Mouse (Mus musculus) layer of hippocampus, adult 9-10 months (tissue): ENCODE data around the gene Mpped2.

ENCODE experiments used
- DNase-seq: peaks from one replicate; pipeline ENCODE4 v3.0.0; 2022; ENCODE audit warnings: low spot score

The Mpped2 gene

DNA sequence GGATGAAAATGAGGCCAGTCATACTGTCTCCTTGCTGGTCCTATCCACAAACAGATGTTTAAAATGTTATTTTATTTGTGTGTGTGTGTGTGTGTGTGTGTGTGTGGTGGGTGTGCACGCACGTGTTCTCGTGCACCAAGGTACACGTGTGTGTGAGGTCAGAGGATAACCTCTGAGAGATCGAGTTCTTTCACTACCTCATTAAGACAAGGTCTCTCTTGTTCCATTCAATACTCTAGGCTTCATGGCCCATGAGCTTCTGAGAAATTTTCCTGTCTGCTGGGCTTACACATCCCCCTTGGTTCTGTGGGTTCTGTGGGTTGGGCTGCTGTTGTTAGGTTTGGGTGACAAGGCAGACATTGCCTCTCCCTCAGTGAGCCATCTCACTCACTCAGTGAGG is 12.6 kb downstream of the Mpped2 start:
- no peak for DNase-seq

DNA sequence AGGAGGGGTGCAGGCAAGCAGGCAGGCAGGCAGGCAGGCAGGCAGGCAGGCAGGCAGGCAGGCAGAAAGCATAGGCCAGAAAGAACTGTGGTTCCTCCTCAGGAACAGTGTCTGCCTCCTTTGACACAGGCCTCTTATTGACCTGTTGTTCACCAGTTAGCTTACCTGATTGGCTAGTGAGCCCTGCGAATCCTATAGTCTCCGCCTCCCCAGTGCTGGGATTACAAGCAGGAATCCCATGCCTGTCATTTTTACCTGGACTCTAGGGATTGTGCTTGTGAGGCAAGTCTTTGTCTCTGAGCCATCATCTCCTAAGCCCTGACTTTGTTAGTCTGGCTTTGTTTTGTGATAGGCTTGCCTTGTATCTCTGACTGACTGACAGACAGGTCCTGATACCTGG is 14.1 kb downstream of the Mpped2 start:
- no peak for DNase-seq

DNA sequence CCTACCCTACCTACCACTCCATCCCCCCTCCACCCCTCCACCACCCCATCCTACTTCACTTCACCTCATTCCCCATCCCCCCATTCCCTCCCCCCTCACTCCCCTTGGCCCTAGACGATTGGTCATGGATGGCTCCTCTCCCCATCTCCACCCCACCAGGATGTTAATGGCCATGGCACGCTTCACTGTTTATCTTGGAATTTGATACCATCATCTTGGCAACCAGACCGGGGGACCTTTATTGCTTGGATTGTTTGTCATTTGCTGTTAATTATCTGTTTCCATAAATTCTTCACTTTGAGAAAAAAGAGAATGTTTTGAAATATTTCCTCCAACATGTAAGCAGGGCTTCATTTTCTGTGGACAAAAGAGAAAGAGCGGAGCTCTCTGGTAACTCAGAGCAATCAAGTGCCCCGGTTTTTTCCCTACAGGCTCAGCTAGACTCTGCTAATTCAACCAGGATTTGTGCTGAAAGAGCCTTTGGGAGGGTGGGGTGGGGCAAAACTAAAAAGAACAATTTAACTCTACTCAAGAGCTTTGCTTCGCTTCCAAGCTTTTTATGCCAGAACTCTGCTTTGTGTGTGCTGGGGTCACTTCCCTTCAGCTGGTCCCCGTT is 17.9 kb downstream of the Mpped2 start:
- DNase-seq, result no peak

DNA sequence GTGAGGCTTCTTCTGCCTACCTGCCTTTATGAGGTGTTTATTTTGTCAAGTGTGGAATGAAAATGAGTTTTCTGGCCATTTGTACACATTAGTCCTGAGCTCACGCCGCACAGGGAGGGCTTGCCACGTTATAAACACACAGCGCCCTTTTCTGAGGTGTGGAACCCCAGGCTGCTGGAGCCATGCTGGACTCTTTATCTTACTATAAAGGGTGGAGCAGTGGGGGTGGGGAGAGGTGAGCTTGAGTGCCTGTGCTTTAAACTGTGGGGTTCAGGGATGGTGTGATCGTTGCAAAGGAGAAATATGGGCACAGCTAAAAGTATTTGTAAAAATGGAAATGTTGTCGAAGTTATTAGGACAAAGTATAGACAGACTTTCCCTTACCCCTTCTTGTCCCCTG is 18.4 kb downstream of the Mpped2 start:
- DNase-seq, result no peak

DNA sequence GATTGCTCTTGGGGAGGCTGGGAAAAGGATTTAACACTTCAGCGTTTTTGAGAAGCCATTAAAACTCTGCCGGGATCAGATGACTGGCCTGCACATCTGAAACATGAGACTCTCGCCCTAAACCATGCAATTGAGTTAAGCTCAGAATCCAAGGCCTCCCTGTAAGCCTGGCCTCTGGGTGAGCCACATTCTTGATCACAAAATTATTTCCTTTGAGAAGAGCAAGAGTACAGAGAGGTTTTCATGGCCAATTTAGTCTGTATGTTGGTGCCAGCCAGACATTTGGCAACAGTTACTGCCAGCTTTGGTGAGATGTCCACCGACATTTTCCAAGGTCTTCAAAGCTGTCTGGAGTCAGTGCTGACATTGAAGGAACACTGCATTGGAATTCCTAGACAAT is 20.1 kb downstream of the Mpped2 start:
- no peak for DNase-seq

DNA sequence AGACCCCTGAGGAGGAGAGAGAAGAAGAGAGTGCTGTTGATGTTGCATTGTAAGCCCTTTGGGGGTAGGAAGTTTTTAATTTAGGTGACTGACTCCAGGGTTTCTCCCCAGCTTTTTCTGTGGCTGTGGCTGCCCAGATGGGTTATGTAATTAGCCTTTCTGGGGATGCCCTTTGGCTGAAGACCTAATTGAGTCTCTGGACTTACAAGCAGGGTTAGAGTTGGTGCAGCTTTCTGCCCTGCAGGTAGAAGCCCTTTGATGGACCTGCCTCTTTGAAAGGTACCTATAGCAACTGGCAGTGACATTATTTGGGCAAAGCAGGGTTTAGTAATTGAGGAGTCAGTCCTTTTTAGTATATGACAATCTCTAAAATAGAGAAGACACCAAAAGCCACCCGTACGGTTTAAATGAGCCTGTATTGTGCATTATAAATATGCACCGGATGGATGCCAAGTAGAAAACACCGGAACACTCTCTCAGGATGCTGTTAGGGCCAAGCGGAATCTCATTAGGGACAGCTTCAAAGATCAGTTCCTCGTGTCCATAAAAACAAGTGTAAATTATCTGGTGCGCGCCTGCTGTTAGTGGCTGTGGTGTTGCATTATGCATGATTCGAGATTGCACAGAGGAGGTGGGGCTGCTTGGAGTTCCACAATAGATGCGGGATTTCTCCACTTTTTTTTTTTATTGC is 22.8 kb downstream of the Mpped2 start:
- no peak for DNase-seq

DNA sequence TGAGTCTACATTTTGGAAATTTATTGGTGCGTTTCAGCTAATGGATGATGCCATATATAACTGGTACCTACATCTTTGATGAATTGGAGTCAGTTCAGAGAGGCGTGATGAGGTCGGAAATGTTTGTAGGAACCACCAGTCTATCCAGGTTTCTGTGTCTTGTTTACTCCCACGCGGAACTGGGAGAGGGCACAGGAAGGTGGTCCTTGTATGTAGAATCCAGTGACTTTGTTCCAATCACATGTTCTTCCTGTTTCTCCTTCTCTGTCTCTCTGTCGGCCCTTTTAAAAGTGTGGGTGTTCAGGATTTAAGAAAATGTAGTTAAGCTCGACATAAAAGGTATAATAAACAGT is 23.3 kb downstream of the Mpped2 start:
- DNase-seq, result no peak

DNA sequence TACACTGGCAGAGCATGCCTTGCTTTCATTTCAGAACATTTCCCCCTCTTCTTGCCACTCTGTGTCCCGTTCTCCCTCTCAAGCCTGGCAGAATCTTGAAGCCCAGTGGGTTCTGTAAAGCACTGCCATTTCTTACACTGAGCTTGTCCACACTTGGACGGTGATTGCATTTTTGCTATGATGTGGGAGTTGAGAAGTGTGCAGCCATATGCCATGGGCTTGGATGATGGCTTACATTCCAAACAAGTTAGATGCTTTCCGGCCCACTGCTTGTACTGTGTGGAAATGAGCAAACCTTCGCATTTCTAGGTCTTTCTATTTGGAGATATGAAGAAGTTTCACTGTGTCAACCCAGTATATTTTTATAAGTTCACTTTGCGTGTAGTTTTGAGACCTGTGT is 25.8 kb downstream of the Mpped2 start:
- DNase-seq, result no peak

DNA sequence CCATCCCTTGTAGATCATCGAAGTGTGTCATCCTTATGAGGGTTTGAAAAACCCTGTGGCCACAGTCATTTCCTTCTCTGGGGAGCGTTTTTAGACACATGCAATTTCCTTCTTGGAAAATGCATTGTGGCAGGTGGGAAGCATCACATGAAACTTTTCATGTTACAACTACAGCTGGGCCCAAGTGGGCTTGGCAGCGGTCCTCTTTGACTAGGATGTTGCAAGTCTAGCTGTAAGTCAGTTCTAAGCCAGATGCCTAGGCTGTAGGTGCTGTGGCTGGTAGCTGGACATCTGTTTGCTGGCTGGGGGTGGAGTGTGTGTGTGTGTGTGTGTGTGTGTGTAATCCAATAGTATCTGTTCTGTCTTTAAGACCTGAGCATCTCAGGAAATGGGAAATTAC is 26.4 kb downstream of the Mpped2 start:
- no peak for DNase-seq

DNA sequence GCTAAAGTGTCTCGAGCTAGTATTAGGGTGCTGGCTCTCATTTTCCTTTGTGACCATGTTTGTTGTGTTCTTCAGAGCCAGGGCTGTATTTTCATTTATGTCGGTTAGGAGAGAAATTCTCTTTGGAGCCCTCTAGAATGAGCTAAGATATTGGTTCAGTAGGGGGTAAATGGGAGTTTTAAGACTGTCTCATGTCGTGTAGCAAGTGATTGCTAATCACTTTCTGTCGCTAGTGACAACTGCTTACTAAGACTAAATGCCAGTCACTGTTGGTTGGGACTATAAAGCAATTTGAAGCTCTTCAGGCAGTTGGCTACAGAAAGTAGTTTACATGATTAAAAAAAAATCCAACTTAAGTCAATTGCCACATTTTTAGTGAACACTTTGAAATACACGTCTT is 27.6 kb downstream of the Mpped2 start:
- DNase-seq, result no peak

DNA sequence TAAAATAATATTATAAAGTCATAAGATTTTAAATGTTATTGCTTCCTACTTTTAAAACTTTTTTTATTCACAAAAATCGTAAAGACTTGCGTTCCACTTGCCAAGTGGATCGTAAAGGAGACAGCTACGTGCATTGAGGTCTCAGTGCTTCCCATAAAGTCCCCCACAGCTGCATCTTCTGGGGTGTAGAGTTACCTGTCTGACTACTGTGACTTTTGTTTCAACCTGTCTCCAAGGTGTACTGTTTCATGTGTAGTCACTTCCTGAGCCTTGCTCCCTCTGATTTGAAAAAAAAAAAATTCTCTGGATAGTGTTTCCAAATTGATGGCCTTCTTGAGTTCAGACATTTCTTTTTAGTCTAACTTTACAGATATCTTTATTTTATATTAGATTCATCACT is 29.0 kb downstream of the Mpped2 start:
- no peak for DNase-seq

DNA sequence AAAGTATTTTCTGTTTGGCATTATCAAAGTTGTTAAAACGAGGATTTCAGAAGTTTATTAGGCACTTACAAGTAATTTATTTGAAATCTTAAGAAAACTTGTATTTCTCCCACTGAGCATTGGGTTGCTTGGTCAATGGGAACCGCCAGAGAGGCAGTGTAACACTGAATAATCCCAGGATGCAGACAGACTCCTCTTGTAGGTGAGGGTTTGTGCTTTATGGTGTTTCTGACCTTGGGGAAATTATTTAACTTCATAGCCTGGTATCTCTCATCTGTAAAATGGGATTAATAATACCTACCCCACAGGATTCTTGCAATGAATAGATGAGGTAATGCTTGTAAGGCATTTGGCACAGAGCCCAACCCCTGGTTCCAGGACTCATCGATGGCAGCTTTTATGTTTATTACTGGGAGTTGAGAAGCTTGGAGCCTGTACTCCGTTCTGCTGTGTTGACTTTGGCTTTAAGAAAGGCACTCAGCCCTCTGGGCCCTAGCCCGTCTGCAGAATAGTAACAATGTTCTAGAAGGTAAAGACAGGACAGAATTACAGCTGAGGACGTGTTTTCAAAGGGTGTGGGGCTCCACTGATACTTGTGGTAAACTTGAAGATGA is 37.0 kb downstream of the Mpped2 start:
- no peak for DNase-seq

DNA sequence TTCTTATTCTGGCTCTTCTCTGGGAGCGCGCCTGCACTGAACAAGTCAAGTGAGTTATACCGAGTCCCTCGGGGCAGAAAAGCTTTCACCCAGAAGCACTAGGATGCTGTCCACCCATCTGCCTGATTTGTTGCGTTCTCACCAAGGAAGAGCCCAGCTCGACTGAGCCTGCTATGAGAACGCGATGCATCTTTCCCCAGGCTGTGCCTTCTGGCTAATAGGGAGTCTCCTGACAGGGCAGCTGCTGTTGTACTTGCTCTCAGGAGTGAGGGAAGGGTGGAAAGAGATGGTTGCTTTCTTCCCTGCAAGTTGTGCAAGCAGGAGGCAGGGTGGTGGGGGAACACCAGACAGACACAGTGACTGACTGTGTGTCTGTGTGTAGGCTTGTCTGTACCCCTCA is 37.5 kb downstream of the Mpped2 start:
- no peak for DNase-seq

DNA sequence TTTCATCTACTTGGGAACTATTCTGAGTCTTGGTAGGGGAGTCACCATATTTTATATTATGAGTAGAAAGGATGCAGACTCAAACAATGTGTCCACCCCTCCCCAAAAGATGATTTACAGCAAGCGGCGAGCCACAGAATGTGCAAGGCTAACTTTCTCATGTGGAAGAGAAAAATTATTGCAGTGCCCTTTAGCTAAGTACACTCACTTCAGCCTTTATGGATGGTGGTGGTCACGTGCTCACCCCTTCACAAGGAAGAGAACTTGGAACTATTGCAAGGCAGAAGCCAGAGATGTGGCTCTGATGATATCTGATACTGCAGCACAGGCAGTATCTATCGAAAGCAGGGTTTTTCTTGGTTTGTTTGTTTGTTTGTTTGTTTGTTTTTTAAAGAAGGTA is 38.4 kb downstream of the Mpped2 start:
- no peak for DNase-seq

DNA sequence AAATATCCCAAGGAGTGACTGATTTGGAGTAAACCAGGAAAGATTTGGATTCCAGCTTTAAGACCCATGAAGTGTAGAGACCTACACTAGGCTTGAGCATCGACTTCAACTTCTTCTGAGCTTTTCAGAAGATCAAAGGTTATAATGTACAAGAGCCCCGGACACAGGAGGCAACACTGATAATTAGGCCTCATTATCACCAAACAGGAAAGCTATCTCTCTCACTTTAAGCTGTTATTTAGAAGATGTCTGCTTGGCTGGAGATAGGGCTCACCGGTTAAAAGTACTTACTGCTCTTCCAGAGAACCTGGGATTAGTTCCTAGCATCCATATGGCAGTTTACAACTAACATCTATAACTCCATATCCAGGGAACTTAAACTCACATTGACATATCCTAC is 39.1 kb downstream of the Mpped2 start:
- no peak for DNase-seq

DNA sequence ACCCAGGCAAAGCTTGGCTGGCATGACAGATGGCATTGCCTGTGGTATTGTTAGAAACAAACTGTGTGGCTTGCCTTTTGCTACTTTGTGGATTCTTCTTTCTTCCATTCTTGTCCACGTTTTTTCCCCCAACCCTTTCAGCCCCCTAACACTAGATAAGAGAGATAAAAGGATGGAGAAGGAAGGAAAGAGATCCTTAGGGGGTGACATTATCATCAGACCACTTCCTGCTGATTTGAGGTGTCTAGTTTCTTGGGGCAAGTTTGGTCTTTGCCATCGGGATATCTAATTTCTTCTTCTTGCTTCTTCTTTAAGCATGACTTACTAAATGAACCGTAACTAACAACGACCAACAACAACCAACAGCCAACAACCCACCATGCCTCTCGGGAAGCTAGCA is 40.3 kb downstream of the Mpped2 start:
- no peak for DNase-seq

DNA sequence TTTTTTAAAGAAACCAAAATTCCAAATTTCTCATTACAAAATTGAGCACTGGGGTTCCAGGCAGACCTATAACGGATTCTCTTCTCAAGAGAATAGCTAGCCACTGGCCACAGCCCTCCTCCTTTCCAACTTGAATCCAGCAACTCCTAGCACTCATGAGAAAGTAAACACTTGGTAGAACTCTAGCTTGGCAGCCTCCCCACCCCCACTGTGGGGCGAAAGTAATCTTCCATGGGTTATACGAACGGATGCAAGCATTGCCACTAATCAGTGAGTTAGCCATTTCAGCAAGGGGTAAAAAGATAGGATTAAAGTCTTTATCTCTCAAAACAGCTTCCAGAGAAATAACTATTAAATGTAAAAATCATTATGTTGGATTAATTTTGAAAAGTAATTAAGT is 40.9 kb downstream of the Mpped2 start:
- no peak for DNase-seq

DNA sequence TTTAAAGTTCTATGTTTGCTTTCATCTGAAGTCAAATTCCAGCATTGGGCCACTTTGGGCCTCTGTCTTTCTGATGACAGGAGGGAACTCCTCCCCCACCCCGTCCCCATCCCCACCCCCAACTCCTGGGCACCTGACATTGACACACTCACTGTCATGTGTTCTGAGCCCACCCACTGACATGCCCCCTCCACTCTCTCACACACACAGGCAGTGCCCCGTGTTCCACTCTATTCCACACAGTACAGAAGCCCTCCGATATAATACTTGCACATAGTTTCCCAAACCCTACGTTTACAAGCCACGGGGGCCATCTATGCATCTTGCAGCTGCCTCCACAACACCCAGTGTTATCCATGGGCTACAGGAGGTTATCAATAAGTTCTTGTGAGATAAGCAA is 42.1 kb downstream of the Mpped2 start:
- DNase-seq, result no peak

DNA sequence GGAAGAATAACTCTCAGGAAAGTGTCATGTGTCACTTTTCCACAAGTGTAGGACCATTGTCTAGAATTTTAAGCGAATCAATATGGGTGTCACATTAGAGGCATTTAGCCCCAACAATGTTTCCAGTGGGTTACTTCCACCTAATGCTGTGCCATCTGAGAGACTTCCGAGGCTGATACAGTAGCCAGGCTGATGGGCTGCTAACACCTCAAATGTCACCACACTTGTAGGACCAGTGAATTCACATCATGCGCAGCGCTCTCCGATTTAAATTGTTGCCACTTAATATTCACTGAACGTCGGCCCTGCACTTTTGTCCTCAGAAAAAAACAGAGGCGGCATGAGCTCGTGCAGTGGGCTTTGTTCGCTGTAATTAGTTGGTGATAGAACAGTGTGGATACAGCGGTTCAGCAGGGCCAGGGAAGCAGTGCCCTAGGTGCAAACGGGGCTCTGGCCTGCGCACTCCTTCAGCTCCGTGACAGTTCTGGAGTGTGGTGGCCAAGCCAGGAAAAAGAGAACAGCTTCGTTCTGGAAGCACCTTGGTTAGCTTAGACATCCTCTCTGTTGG is 42.8 kb downstream of the Mpped2 start:
- DNase-seq, result no peak

DNA sequence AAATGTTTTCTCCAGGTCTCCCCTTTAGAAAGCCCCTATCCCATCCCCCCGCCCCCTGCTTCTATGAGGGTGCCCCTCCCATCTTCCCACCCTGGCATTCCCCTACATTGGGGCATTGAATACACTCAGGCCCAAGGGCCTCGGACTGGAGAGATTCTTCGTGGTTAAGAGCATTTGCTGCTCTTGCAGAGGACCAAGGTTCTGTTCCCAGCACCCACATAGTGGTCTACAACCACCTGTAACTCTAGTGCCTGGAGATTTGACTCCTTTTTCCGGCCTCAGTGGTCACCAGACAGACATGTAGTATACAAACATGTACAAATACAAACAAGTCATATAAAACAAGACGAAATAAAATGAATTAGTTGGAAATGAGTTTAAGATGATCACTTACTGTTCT is 45.9 kb downstream of the Mpped2 start:
- DNase-seq, result no peak

DNA sequence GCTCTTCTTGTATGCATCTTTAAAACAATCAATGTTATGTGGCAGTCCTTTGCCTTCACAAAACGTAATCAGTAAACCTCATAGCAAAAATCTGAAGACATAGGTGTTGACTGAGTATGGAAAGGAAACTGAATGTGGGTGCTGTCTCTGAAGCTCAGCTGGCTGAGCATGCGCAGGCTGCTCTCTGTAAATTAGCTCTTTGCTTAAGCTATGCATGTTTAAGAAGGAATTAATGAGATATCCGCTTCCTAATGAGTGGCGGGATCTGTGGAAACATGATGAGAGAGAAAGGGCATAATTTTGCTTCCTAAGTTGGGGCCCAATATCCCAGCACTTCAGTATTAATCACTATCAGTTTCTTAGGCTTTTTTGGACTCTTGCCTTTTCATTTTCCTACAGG is 51.0 kb downstream of the Mpped2 start:
- no peak for DNase-seq

DNA sequence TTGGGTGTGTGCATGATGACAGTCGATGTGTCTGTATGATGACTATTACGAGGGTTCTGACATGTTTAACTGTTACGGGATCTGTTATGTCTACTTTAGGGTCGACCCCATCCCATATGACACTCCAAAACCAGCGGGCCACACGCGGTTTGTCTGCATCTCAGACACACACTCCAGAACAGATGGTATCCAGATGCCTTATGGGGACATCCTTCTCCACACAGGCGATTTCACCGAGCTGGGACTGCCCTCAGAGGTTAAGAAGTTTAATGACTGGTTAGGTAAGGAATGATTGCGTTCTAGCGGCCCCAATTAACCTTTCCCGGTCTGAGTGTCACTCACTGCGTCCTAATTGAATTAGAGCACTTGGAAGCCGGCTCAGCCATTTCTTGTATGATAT is 51.5 kb downstream of the Mpped2 start:
- DNase-seq, result no peak

DNA sequence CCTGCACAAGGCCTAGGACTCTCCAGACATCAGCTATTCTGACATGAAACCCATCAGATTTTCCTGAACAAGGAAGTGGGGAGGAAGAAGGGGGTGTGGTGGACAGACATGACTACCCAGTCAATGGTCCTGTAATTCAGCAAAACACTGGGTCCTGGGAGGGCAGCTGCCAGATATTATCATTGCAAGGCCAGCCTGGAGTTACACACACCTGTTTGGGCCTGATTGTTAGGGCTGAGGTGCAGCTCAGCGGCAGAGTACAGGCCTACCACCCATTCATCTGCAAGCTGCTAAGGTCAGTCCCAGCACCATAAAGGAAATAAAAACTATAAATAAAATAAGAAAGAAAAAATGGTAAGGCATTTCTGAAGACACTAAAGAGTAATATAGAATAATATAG is 52.3 kb downstream of the Mpped2 start:
- no peak for DNase-seq

DNA sequence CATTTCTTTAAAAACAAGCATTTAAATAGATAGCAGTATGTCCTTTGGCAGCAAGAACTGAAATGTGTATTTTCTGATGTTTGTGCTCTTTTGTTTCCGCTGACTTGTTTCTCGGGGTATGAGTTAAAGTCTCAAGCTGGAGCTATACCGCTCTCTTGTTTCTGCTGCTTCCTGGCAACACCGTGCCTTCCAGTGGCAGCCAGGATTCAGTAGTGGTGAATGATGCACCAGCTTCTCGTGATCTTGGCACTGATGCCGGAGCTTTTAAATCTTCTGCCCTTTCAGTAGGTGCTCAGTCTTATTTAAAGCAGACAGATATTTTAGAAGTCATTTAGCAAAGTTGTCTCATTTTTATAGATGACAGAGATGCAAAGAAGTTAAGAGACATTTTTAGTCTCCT is 53.1 kb downstream of the Mpped2 start:
- DNase-seq, result no peak
